Mouse (Mus musculus) limb, embryonic 13.5 days (tissue): Measurements from ENCODE around the gene Slamf9. TPM values are rescaled to one million over a fixed set of nuclear protein-coding genes. Genes with fewer than 3 reads are reported as not detected.

ENCODE experiments used
- ATAC-seq: fragments of 200-750 bp; cut with Nextera tagmentation; 2 replicates; pipeline ENCODE4 v1.8.0; 2017; ENCODE audit warnings: low read depth, moderate number of reproducible peaks, moderate TSS enrichment; ENCODE audit not compliant: low FRiP score
- H3K27ac ChIP-seq: fragments of 300-500 bp; sonication (generic); 2 replicates; pipeline ENCODE4 v1.5.1; 2015; ENCODE audit warnings: inconsistent platforms, mild to moderate bottlenecking, moderate library complexity
- H3K27me3 ChIP-seq: fragments of 300-500 bp; sonication (generic); 2 replicates; pipeline ENCODE4 v1.6.1; 2015; ENCODE audit warnings: mild to moderate bottlenecking, inconsistent platforms
- H3K36me3 ChIP-seq: fragments of 300-500 bp; sonication (generic); 2 replicates; pipeline ENCODE4 v1.6.1; 2015; ENCODE audit warnings: inconsistent platforms, mild to moderate bottlenecking, moderate library complexity
- H3K4me1 ChIP-seq: fragments of 300-500 bp; sonication (generic); 2 replicates; pipeline ENCODE4 v1.6.1; 2015; ENCODE audit warnings: inconsistent platforms
- H3K4me2 ChIP-seq: fragments of 300-500 bp; sonication (generic); replicated peaks from 2 replicates; pipeline ENCODE4 v1.6.1; 2015; ENCODE audit warnings: inconsistent platforms, mild to moderate bottlenecking, moderate library complexity
- H3K4me3 ChIP-seq: fragments of 300-500 bp; sonication (generic); 2 replicates; pipeline ENCODE4 v1.5.1; 2015; ENCODE audit warnings: moderate library complexity, mild to moderate bottlenecking, inconsistent platforms
- H3K9ac ChIP-seq: fragments of 300-500 bp; sonication (generic); 2 replicates; pipeline ENCODE4 v1.6.1; 2015; ENCODE audit warnings: mild to moderate bottlenecking, inconsistent platforms
- H3K9me3 ChIP-seq: fragments of 300-500 bp; sonication (generic); 2 replicates; pipeline ENCODE4 v1.6.1; 2016; ENCODE audit warnings: inconsistent platforms
- WGBS: fragments of 180-500 bp; shearing (Covaris S2); methylation state at CpG from one replicate; pipeline ENCODE4 v1.1.7; 2015; 5-methylcytosine and 5-hydroxymethylcytosine counted together
- polyA plus RNA-seq: library from polyadenylated mRNA; unstranded; fragments of >200 nt; fragmentation: Nextera tagmentation; extraction: Ambion mirVana; gene quantifications from 2 replicates; pipeline ENCODE4 v1.2.1, GENCODE M21; 2015

Slamf9 gene
- polyA plus RNA-seq, 1 experiment from 2014 or later: 0.25 TPM

DNA sequence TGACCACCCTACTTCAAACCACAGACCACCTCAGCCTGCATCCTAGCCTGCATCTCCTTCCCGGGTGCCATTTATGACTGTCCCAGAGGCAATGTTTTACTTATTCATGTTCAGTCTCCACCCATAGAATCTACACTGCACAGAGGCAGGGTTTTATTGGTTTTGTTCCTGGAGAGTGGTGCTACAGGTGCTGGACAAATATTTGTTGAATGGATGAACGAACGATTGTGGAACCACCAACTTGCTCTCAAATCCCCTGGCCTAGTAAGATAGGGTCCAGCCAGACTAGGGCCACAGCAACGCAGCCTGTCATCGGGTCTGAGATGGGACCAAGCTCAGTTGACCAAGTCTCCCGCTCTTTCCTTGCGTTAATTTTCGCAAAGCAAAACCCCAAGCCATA, 34.8 kb downstream of the Slamf9 start:
- Histone ChIP-seq H3K36me3 (peaks cover 14% of the 10 kb centered on the region), H3K4me2 (no peak overlapping the region; the same call in 1 of the 2 replicates), H3K4me1 (peaks cover 26% of the 10 kb centered on the region), H3K27ac (no peak overlapping the region), H3K27me3 (no peaks in the 10 kb centered on the region), H3K4me3 (no peak overlapping the region), H3K9ac (no peak overlapping the region), H3K9me3 (no peaks in the 10 kb centered on the region)
- 41% methylated on average over 8 of the region's 8 CpGs for WGBS
- ATAC-seq: no peak

DNA sequence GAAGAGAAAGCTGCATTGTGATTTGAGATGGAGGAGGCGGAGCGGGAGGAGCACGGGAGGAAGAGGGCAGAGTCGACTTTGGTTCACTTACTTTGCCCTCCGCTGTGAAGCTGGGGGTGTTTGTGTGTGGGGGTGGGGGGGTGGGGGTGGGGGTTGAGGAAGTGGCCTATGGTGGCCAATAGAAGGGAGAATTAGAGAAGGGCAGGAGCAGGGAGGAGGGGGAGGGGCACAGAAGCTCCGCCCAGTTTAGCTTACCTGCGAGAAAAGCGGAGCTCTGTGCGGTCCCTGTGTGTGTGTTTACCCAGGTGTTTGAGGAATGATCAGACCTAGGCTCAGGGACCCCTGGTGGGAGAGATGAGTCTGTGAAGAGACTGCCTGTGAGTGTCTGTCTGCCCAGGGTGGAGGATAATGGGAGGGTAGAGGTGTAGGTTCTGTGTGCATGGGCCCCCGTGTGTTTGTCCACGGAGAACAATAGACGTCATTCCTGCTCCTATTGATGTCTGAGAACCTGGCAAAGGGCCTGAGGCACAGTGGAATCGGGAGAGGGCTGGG, 35.3 kb downstream of the Slamf9 start:
- 34% methylated on average over 13 of the region's 13 CpGs for WGBS
- no peak overlapping the region; the same call in 1 of the 2 replicates for H3K4me2 ChIP-seq
- no peak for ATAC-seq
- H3K9me3 ChIP-seq: no peaks in the 10 kb centered on the region
- H3K9ac ChIP-seq: no peak overlapping the region
- H3K4me3 ChIP-seq: no peak overlapping the region
- H3K27ac ChIP-seq: no peak overlapping the region
- H3K36me3 ChIP-seq: peaks cover 9% of the 10 kb centered on the region
- H3K4me1 ChIP-seq: peaks cover 24% of the 10 kb centered on the region
- no peaks in the 10 kb centered on the region for H3K27me3 ChIP-seq

DNA sequence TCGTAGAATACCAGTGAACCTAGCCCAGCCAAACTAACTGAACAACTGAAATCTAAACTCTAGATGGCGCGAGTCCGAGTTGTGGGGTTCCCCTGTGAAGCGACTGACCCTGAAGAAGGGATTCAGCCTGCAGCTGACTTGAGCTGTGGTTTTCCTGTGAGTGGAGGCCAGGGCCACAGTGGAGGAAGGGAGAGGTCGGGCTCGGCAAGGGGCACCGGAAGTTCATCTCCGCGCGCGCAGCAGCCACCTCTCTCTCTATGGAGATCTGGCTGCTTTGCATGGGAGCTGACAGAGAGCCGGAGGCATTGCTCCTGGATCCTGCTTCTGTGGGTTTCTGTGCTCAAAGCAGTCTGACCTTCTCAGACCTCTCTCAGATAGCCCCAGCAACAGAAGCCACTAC, 37.8 kb downstream of the Slamf9 start:
- peaks cover 18% of the 10 kb centered on the region for H3K4me1 ChIP-seq
- H3K9ac ChIP-seq: no peak overlapping the region
- H3K36me3 ChIP-seq: 0 out of 2 replicates have a peak, but pooled peaks cover 3% of the 10 kb centered on the region
- 31% methylated on average over 13 of the region's 13 CpGs for WGBS
- peak overlapping the region; percentile 44 for H3K4me2 ChIP-seq
- H3K9me3 ChIP-seq: 0 out of 2 replicates have a peak, but pooled peaks cover under 1% of the 10 kb centered on the region
- H3K4me3 ChIP-seq: no peak overlapping the region
- peak; percentile 34; the same call in 1 of the 2 replicates for ATAC-seq
- no peaks in the 10 kb centered on the region for H3K27me3 ChIP-seq
- no peak overlapping the region; the same call in 1 of the 2 replicates for H3K27ac ChIP-seq

DNA sequence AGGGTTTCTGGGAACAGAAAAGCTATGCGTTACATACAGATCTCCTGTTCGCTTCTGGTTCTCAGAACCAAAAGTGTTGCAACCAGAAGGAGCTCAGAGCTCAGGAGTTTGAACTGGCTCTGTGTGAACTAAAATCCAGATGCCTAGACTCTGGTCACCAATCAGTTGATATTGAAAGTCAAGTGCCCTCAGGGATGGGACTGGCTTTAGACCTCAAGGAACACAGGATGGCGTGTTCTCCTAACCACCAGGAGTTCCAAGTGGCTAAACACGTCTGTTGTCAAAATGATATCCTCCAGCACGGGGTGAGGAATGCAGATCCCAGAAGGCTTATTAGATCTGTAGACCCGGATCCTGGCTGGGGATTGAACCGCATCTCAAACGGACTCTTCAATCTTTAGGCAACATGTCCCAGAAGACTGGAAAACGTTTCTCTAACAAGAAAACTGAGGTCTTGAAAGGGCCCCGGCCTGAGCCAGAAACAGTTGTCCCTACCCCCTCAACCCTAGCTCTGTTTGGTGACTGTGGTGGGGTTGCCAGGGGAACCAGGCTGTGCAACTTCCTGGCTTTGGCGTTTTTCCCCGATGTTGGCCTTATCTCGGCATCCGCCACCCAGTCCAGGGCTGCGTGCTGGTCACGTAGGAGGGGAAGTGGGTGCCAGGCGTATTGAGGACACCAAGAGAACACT, 38.5 kb downstream of the Slamf9 start:
- Histone ChIP-seq H3K9ac (no peak overlapping the region), H3K27ac (no peak overlapping the region; the same call in 1 of the 2 replicates), H3K4me2 (no peak overlapping the region), H3K9me3 (0 out of 2 replicates have a peak, but pooled peaks cover 3% of the 10 kb centered on the region), H3K4me3 (no peak overlapping the region), H3K36me3 (no peaks in the 10 kb centered on the region), H3K4me1 (peaks cover 18% of the 10 kb centered on the region), H3K27me3 (no peaks in the 10 kb centered on the region)
- no peak for ATAC-seq
- WGBS: 71% methylated on average over 17 of the region's 17 CpGs

DNA sequence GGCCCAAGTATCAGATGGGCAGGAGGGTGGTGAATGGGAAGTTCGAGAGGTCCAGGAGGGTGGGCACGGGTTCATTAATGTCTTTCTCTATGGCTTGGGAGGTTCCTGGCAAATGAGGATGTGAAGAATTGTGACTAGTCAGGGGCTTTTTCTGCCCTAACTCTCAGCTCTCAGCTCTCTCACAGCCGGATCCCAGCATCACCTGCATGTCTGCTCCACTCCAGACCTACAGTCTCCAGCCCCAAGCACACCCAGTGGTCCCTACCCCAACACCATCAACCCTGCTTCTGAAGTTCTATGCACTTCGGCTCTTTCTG, 39.0 kb downstream of the Slamf9 start:
- H3K36me3 ChIP-seq: no peaks in the 10 kb centered on the region
- no peak overlapping the region for H3K4me3 ChIP-seq
- no peaks in the 10 kb centered on the region for H3K27me3 ChIP-seq
- ATAC-seq: no peak
- no peak overlapping the region for H3K9ac ChIP-seq
- 0 out of 2 replicates have a peak, but pooled peaks cover 3% of the 10 kb centered on the region for H3K9me3 ChIP-seq
- H3K27ac ChIP-seq: no peak overlapping the region
- WGBS: 72% methylated on average over 4 of the region's 4 CpGs
- peaks cover 18% of the 10 kb centered on the region for H3K4me1 ChIP-seq
- H3K4me2 ChIP-seq: no peak overlapping the region

DNA sequence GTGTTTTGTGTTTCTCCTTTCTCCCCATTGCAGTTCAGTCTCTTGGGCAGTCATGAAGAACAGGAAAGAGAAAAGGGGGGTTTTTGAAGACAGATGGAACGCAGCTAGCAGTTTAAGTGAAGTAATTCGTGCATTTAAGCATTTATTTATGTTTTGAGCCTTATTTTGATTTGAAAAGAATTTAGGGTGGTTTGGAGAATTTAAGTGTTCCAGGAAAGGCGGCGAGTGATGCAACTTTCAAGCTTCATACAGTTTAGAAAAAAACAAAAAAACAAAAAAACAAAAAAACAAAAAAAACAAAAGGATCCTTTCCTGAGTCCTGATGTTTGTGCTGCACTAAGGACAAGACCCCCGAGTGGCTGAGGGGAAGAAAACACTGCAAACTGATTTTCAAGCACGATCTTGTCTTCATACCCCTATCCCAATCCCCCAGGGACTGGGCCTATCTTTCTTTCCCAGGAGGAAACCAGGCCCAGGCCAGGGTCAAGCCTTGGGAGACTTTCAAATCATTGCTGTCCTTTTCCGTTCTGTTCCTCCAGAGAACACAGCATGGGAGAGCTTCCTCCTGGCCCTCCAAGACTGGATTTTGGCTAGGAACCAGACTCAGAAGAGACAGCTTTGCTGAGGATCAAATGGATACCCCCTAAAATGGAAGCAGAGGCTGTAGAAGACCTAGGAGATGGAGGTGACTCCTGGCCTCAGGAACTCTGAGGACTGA, 39.6 kb downstream of the Slamf9 start:
- WGBS: 82% methylated on average over 7 of the region's 7 CpGs

DNA sequence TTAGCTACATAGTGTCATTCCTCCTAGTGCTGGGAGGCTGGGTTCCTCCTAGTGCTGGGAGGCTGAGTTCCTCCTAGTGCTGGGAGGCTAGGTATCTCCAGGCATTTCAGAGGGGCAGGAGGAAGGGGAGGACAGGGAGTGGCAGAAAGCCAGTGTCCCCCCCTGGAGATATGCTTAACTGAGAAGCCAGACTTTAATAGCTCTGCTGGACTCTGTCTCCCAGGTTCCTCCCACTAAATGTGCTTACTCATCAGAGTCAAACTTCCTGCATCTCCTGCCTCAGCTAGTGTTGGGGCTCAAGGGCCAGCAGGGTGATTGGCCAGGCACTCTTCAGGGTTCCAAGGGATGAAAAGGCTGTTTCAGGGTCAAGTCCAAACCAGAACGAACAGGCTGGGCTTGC, 40.2 kb downstream of the Slamf9 start:
- Histone ChIP-seq H3K9me3 (0 out of 2 replicates have a peak, but pooled peaks cover 3% of the 10 kb centered on the region), H3K36me3 (no peaks in the 10 kb centered on the region), H3K4me1 (peaks cover 22% of the 10 kb centered on the region), H3K9ac (no peak overlapping the region), H3K4me3 (no peak overlapping the region), H3K4me2 (no peak overlapping the region), H3K27me3 (no peaks in the 10 kb centered on the region), H3K27ac (no peak overlapping the region)
- ATAC-seq: no peak
- WGBS: 52% methylated on average over 1 of the region's 1 CpGs

More for the DNA sequence above, 39.6 kb downstream of the Slamf9 start:
- H3K27ac ChIP-seq: no peak overlapping the region
- 0 out of 2 replicates have a peak, but pooled peaks cover 3% of the 10 kb centered on the region for H3K9me3 ChIP-seq
- no peak overlapping the region for H3K9ac ChIP-seq
- no peaks in the 10 kb centered on the region for H3K36me3 ChIP-seq
- no peak overlapping the region for H3K4me3 ChIP-seq
- ATAC-seq: no peak
- no peak overlapping the region for H3K4me2 ChIP-seq
- H3K4me1 ChIP-seq: peaks cover 18% of the 10 kb centered on the region
- H3K27me3 ChIP-seq: no peaks in the 10 kb centered on the region

DNA sequence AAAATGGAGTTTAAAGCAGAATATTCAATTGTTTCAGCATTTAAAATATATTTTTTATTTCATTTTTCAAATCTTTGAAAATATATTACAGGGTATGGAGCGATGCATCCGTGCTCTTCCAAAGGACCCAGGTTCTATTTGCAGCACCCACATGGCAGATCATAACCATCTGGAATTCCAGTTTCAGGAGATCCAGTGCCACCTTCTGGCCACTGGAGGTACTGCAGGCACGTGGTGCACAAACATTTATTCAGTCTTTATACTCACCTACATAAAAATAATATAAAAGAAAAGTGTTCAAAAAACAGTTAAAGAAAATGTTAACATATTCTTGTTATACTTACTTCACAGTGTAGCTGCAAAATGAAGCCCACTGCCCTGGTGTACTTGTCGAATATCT, 42.9 kb downstream of the Slamf9 start:
- 78% methylated on average over 4 of the region's 4 CpGs for WGBS
- no peak overlapping the region for H3K4me2 ChIP-seq
- ATAC-seq: no peak
- no peaks in the 10 kb centered on the region for H3K36me3 ChIP-seq
- H3K27me3 ChIP-seq: no peaks in the 10 kb centered on the region
- no peak overlapping the region for H3K4me3 ChIP-seq
- no peak overlapping the region for H3K9ac ChIP-seq
- no peak overlapping the region for H3K27ac ChIP-seq
- H3K9me3 ChIP-seq: 0 out of 2 replicates have a peak, but pooled peaks cover 3% of the 10 kb centered on the region
- peaks cover 26% of the 10 kb centered on the region for H3K4me1 ChIP-seq

DNA sequence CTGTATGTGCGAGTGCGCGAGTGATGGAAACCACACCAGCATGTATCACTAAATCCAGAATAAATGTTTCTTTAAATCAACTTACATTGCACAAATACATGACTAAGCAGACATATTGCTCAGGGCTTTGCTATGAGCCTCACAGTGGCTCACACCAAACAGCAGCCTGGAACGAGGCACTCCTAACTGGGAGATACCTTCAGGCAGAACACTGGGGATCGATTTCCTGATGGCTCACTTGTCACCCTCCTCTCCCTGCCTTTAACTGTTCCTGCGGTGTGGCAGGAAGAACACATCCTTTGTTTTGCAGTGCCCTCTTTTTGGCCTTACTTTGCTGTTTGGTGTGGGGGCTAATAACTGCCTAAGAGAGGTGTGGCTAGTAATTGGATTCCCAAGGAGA, 44.5 kb downstream of the Slamf9 start:
- 63% methylated on average over 6 of the region's 6 CpGs for WGBS

DNA sequence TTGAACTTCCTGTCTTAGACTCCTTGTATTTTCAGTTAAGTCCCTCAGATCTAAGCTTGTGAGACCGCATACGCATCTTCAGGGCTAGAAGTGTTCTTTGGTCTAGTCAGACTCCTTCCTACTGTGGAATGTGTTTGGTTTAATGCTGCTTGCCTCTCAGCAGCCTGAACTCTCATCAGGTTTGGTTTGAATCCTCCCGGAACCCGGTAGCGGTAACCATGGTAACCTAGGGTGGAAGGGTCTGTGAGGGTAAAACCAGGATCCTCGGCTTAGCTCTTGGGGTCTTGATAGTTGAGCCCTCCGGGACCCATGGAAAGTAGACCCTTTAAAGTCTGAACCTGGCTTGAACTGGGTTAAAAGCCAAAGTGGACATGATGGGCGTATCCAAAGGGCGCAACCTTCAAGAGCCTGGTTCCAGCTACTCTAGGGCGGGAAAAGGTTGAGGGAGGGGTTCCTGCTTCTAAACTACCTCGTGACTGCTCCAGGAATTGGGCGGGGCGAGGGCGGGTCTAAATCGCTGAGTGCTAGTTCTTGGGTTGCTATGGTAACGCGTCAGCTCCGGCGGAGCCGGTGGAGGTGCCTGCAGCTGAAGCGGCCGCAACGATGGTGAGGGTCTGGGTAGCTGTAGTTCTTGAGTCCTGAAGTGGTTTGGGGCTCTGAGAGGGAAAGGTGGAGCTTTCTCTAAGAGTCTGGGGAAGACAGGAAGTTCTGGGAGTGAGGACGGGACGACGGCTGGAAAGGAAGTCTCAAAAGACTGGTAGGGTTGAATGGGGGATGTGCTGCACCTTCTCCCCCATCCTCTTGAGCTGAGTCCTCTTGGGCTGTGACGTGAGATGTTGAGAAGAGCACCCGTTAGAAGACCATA, 45.6 kb downstream of the Slamf9 start, which contains the start of gene Cfap45:
TSS of gene Cfap45 (plus strand) at position 226 of the 865 bp plus-strand sequence.
- WGBS: 4% methylated on average over 28 of the region's 28 CpGs
- Histone ChIP-seq H3K4me2 (peak within 1 kb of the TSS; percentile 65), H3K9ac (no peak within 1 kb of the TSS), H3K36me3 (no peaks in the 10 kb centered on the region), H3K27ac (no peak within 1 kb of the TSS; the same call in 1 of the 2 replicates), H3K4me1 (peaks cover 26% of the 10 kb centered on the region), H3K27me3 (0 out of 2 replicates have a peak, but pooled peaks cover under 1% of the 10 kb centered on the region), H3K9me3 (0 out of 2 replicates have a peak, but pooled peaks cover 3% of the 10 kb centered on the region), H3K4me3 (peak within 1 kb of the TSS; percentile 37)
- ATAC-seq: peak; percentile 88

More for the DNA sequence above, 44.5 kb downstream of the Slamf9 start:
- Histone ChIP-seq H3K9me3 (0 out of 2 replicates have a peak, but pooled peaks cover 3% of the 10 kb centered on the region), H3K4me1 (peaks cover 14% of the 10 kb centered on the region), H3K27me3 (no peaks in the 10 kb centered on the region), H3K4me3 (no peak overlapping the region), H3K4me2 (no peak overlapping the region), H3K36me3 (no peaks in the 10 kb centered on the region), H3K9ac (no peak overlapping the region), H3K27ac (no peak overlapping the region)
- no peak for ATAC-seq

DNA sequence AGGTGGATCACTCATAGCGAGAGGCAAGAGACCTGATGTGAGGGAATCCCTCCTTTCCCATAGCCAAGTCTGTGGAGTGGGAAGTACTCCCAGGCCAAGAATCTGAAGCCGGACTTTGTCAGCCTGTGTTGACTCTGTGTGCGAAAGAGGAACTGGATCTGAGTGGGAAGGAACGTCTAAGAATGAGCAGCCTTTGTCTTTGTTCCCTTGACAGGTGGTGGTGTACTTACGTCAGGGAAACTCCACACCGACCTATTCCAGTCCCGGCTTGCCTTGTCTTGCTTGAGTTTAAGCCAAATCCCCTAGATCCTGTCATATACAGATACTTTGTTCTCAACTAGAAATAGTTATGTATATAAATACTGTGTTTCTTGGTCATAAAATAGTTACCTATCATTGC, 47.4 kb downstream of the Slamf9 start:
- Histone ChIP-seq H3K36me3 (no peaks in the 10 kb centered on the region), H3K27ac (no peak overlapping the region), H3K4me2 (no peak overlapping the region), H3K4me3 (no peak overlapping the region), H3K9me3 (0 out of 2 replicates have a peak, but pooled peaks cover 3% of the 10 kb centered on the region), H3K4me1 (peaks cover 34% of the 10 kb centered on the region), H3K27me3 (peaks cover 13% of the 10 kb centered on the region; the same call in 1 of the 2 replicates), H3K9ac (no peak overlapping the region)
- no peak for ATAC-seq
- 71% methylated on average over 7 of the region's 7 CpGs for WGBS
